Mouse (Mus musculus): Measurements from ENCODE around the gene H2-D1. TPM values are rescaled to one million over a fixed set of nuclear protein-coding genes. Genes with fewer than 3 reads are reported as not detected.
"Not testable (repeated sequence)": the region's sequence is repeated elsewhere in the genome, so short reads cannot be mapped to it uniquely, and the experiment has no call there.

H2-D1 gene
- polyA plus RNA-seq, 1 experiment from 2014 or later: 56.5 TPM

DNA sequence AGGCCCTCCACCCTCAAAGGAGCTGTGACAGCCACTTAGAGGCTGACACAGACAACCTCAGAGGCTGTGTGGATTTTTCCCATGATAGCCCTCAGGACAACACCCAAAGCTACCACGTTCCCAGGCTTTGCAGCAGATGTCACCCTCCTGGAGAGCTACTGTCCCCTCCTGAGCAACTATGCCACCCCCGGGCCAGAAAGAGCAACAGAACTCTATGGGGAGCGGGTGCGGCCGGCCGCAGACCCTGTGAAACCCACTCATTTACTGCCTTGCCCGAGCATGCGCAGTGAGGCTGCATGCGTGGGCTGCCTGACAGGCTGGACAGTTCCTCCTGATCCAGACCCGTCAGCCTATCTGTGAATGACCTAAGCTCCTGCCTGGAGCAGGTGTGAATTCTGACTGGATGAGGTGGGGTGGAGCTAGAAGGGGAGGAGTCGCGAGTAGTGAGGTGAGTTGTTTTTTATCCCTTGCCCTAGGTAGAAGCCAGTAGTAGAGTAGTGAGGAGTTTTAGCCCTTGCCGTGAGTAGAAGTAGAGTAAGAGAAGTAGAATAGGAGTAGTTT lies 13.9 kb downstream of the H2-D1 start:
- ATAC-seq (ENCODE audit: insufficient read depth, low FRiP score, low TSS enrichment) (no peak), DNase-seq (ENCODE audit: low spot score) (no peak)
- H3K4me1 ChIP-seq (ENCODE audit: control insufficient read depth, insufficient read depth, low read length): no peaks in the 10 kb centered on the region
- no peaks in the 10 kb centered on the region for H3K9me3 ChIP-seq (ENCODE audit: control insufficient read depth, low read length)
- no peak overlapping the region for H3K27ac ChIP-seq (ENCODE audit: low read depth, low read length)
- H3K4me3 ChIP-seq (ENCODE audit: low read depth, low read length): no peak overlapping the region
- no peaks in the 10 kb centered on the region for H3K36me3 ChIP-seq (ENCODE audit: control insufficient read depth, insufficient read depth, low read length)
- 0 out of 2 replicates have a peak, but pooled peaks cover 6% of the 10 kb centered on the region for H3K27me3 ChIP-seq (ENCODE audit: control insufficient read depth, insufficient read depth, low read length)
- WGBS: 21% methylated on average over 13 of the region's 13 CpGs
- no peak overlapping the region for H3K9ac ChIP-seq (ENCODE audit: low read length)
- H3K4me2 ChIP-seq (ENCODE audit: low read depth): no peak overlapping the region

DNA sequence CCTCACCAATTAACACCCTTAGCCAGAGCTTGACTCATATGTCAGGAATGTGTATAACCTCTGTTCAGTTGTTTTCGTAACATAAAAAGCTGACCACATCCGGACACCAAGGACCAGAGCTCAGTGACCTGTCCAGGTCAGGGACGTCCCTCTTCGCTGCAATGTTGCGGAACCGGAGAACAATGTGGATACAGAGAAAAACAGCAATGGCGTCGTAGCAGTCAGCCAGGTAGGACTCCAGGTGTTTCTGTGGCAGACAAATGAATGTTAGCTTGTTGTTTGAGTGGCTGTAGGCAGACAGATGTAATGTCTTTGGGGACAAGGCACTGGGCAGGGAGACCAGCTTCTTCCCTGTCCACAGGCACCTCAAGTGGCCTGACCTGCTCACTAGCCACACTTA lies 15.5 kb downstream of the H2-D1 start:
- H3K9ac ChIP-seq (ENCODE audit: low read length): no peak overlapping the region
- WGBS: 91% methylated on average over 8 of the region's 8 CpGs

DNA sequence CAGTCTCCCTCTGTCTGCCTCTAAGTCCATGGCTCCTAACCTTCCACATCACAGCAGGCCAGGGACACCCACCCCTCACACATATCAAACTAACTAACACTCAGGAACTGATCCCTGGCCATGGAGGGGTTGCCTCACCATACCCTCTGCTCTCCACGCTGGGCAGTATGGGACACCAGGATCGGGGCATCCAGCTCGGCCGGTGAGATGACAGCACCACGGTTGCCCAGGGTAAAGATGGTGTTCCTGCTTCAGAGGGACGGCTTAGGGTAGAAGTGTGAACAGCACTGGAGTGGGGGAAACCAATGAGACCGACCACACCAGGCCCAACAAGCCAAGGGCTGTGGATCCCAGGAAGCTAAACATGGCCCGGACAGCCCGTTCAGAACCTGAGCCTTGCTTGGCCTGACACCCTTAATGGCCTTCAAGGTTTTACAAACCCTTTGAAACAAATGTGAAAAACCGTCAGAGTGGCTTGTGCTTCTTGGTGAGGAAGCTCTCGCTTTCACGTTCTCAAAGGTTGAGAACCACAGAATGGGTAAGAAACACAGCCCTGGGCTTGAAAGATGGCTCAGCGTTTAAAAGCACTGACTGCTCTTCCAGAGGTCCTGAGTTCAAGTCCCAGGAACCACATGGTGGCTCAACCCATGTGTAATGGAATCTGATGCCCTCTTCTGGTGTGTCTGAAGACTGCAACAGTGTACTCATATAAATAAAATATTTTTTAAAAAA lies 16.6 kb downstream of the H2-D1 start:
- Histone ChIP-seq H3K9ac (ENCODE audit: low read length) (no peak overlapping the region), H3K4me3 (ENCODE audit: low read depth, low read length) (no peak overlapping the region), H3K9me3 (ENCODE audit: control insufficient read depth, low read length) (no peaks in the 10 kb centered on the region), H3K36me3 (ENCODE audit: control insufficient read depth, insufficient read depth, low read length) (no peaks in the 10 kb centered on the region), H3K4me2 (ENCODE audit: low read depth) (no peak overlapping the region), H3K27ac (ENCODE audit: low read depth, low read length) (no peak overlapping the region), H3K27me3 (ENCODE audit: control insufficient read depth, insufficient read depth, low read length) (0 out of 2 replicates have a peak, but pooled peaks cover 6% of the 10 kb centered on the region), H3K4me1 (ENCODE audit: control insufficient read depth, insufficient read depth, low read length) (no peaks in the 10 kb centered on the region)
- WGBS: 90% methylated on average over 13 of the region's 13 CpGs
- DNase-seq (ENCODE audit: low spot score): no peak
- no peak for ATAC-seq (ENCODE audit: insufficient read depth, low FRiP score, low TSS enrichment)

More for the DNA sequence above, 15.5 kb downstream of the H2-D1 start:
- Histone ChIP-seq H3K9me3 (ENCODE audit: control insufficient read depth, low read length) (no peaks in the 10 kb centered on the region), H3K27me3 (ENCODE audit: control insufficient read depth, insufficient read depth, low read length) (0 out of 2 replicates have a peak, but pooled peaks cover 6% of the 10 kb centered on the region), H3K4me3 (ENCODE audit: low read depth, low read length) (no peak overlapping the region), H3K27ac (ENCODE audit: low read depth, low read length) (no peak overlapping the region), H3K36me3 (ENCODE audit: control insufficient read depth, insufficient read depth, low read length) (no peaks in the 10 kb centered on the region), H3K4me1 (ENCODE audit: control insufficient read depth, insufficient read depth, low read length) (no peaks in the 10 kb centered on the region), H3K4me2 (ENCODE audit: low read depth) (no peak overlapping the region)
- DNase-seq (ENCODE audit: low spot score): no peak
- no peak for ATAC-seq (ENCODE audit: insufficient read depth, low FRiP score, low TSS enrichment)

DNA sequence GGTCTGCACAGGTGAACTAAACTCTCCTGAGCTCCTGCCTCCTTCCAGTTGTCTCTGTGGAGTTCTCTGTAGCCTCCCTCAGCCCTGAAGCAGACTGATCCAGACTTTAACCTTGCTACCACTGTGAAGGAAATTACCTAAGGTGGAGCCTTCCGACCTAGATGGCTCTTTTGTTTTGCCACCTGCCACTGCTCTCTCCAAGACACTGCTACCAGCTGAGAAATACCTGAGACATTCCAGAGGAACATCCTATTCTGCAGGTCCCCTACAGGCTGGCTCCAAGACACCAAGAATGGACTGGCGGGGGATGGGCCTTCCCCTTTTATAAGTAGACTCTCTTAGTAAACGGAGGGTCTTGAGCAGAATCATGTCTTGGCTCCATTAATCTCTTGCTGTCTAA lies 17.7 kb downstream of the H2-D1 start:
- Histone ChIP-seq H3K27me3 (ENCODE audit: control insufficient read depth, insufficient read depth, low read length) (0 out of 2 replicates have a peak, but pooled peaks cover 6% of the 10 kb centered on the region), H3K36me3 (ENCODE audit: control insufficient read depth, insufficient read depth, low read length) (no peaks in the 10 kb centered on the region), H3K9me3 (ENCODE audit: control insufficient read depth, low read length) (no peaks in the 10 kb centered on the region), H3K4me3 (ENCODE audit: low read depth, low read length) (no peak overlapping the region), H3K4me2 (ENCODE audit: low read depth) (no peak overlapping the region), H3K9ac (ENCODE audit: low read length) (no peak overlapping the region), H3K27ac (ENCODE audit: low read depth, low read length) (no peak overlapping the region), H3K4me1 (ENCODE audit: control insufficient read depth, insufficient read depth, low read length) (no peaks in the 10 kb centered on the region)
- no peak for DNase-seq (ENCODE audit: low spot score)
- ATAC-seq (ENCODE audit: insufficient read depth, low FRiP score, low TSS enrichment): no peak
- 78% methylated on average over 3 of the region's 3 CpGs for WGBS

DNA sequence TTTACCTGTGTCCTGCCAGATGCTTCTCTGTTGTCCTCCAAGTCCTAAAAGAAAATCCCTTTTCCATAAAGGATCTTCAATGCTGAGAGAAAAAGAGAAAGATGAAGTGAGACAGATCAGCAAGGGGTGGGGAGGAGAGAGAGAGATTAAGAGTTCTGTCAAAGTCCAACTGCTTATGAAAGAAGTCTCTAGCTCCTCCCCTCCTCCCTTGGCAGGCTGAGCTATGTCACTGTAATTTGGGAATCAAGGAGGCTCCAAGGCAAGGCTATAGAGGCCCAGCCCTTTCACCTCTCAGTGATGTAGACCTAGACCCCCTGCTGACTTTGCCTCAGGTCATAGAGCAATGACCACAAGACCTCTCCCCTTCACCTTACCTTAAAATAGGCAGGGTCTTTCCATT lies 22.9 kb downstream of the H2-D1 start:
- H3K27me3 ChIP-seq (ENCODE audit: control insufficient read depth, insufficient read depth, low read length): no peaks in the 10 kb centered on the region
- H3K4me2 ChIP-seq (ENCODE audit: low read depth): no peak overlapping the region
- H3K36me3 ChIP-seq (ENCODE audit: control insufficient read depth, insufficient read depth, low read length): no peaks in the 10 kb centered on the region
- no peak overlapping the region for H3K4me3 ChIP-seq (ENCODE audit: low read depth, low read length)
- ATAC-seq (ENCODE audit: insufficient read depth, low FRiP score, low TSS enrichment): no peak
- DNase-seq (ENCODE audit: low spot score): no peak
- H3K4me1 ChIP-seq (ENCODE audit: control insufficient read depth, insufficient read depth, low read length): no peaks in the 10 kb centered on the region
- no peak overlapping the region for H3K27ac ChIP-seq (ENCODE audit: low read depth, low read length)
- no peak overlapping the region for H3K9ac ChIP-seq (ENCODE audit: low read length)
- H3K9me3 ChIP-seq (ENCODE audit: control insufficient read depth, low read length): no peaks in the 10 kb centered on the region

DNA sequence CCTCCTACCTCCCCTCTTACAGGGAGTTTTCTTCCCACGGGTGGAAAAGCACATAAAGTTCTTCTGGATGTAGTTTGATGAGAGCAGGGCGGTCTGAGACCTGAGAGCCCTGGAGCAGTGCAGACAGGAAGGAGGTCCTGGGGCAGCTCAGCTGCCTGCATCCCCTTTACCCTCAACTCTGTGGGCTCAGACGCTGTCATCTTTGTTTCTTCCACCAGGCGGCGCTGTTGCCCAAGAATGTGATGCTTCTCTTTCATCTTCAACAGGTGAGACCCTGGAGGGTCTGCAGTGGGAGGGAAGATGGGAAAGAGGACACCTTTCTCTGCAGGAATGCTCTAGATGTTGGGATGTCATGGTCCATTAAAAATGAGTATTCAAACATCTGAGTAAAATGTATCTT lies 33.3 kb downstream of the H2-D1 start:
- H3K4me2 ChIP-seq (ENCODE audit: low read depth); H3K36me3 ChIP-seq (ENCODE audit: control insufficient read depth, insufficient read depth, low read length); H3K4me1 ChIP-seq (ENCODE audit: control insufficient read depth, insufficient read depth, low read length); ATAC-seq (ENCODE audit: insufficient read depth, low FRiP score, low TSS enrichment); H3K4me3 ChIP-seq (ENCODE audit: low read depth, low read length); H3K27ac ChIP-seq (ENCODE audit: low read depth, low read length); H3K27me3 ChIP-seq (ENCODE audit: control insufficient read depth, insufficient read depth, low read length); H3K9ac ChIP-seq (ENCODE audit: low read length); H3K9me3 ChIP-seq (ENCODE audit: control insufficient read depth, low read length): not testable (repeated sequence)
- 5% methylated on average over 5 of the region's 5 CpGs for WGBS
- DNase-seq (ENCODE audit: low spot score): peak; percentile 38

DNA sequence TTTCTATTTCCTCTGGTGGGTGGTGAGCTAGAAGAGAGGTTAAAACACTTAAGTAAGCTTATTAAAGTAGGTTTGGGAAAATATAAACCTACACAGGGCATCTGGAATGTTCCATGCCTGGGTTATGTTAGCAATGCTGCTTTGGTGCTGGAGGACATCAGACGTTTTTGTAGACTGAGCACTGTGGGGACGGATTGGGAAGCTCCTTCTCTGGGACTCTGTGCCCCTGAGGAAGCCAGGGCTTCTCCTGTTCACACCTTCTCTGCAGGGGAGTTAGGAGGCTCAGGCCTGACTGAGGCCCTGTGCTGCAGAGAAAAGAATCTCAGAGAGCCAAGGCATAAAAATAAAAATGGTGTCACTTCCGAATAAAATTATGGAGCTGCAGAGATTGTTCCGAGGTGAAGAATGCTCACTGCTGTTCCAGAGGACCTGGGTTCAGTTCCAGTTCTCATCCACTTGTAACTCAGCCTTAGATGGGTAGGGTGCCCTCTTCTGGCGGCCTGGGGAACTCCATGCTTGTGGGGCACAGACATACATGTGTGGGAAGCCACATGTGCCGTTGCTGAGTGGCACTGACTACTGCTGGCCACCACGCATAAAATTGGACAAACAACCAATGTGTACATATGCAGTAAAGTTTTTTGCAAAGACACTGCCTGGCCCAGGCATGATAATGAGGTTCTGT lies 37.9 kb downstream of the H2-D1 start:
- H3K9me3 ChIP-seq (ENCODE audit: control insufficient read depth, low read length); DNase-seq (ENCODE audit: low spot score); H3K4me3 ChIP-seq (ENCODE audit: low read depth, low read length); ATAC-seq (ENCODE audit: insufficient read depth, low FRiP score, low TSS enrichment); H3K27ac ChIP-seq (ENCODE audit: low read depth, low read length); H3K27me3 ChIP-seq (ENCODE audit: control insufficient read depth, insufficient read depth, low read length); H3K36me3 ChIP-seq (ENCODE audit: control insufficient read depth, insufficient read depth, low read length); H3K4me1 ChIP-seq (ENCODE audit: control insufficient read depth, insufficient read depth, low read length); H3K9ac ChIP-seq (ENCODE audit: low read length); H3K4me2 ChIP-seq (ENCODE audit: low read depth): not testable (repeated sequence)
- WGBS: 88% methylated on average over 7 of the region's 7 CpGs

DNA sequence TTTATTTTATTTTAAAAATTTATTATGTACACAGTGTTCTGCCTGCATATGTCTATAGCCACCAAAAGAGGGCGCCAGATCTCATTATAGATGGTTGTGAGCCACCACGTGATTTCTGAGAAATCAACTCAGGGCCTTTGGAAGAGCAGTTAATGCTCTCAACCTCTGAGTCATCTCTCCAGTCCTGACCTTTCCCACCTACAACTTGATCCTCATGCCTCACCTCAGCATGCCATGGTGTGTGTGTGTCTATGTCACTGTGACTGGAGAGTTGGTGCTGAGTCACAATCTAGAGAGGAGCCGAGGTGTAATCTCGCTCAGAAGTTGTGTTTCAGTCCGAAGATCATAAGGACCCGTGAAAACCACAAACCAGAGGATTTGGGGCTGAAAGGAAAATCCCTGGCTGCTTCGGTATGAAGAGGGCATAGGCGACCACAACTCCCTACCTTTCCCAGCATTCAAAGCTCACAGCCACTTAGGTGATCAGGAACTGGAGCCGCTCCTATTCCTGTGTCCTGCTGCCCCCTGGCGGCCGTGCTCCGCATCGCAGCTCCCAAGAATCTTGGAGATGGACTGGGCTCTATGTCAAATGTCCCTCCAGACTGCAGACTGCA lies 39.2 kb downstream of the H2-D1 start:
- WGBS: 26% methylated on average over 13 of the region's 13 CpGs
- DNase-seq (ENCODE audit: low spot score) (peak; percentile 85), ATAC-seq (ENCODE audit: insufficient read depth, low FRiP score, low TSS enrichment) (no peak)
- Histone ChIP-seq H3K36me3 (ENCODE audit: control insufficient read depth, insufficient read depth, low read length) (no peaks in the 10 kb centered on the region), H3K9me3 (ENCODE audit: control insufficient read depth, low read length) (no peaks in the 10 kb centered on the region), H3K9ac (ENCODE audit: low read length) (no peak overlapping the region), H3K4me2 (ENCODE audit: low read depth) (no peak overlapping the region), H3K27me3 (ENCODE audit: control insufficient read depth, insufficient read depth, low read length) (no peaks in the 10 kb centered on the region), H3K4me1 (ENCODE audit: control insufficient read depth, insufficient read depth, low read length) (no peaks in the 10 kb centered on the region), H3K27ac (ENCODE audit: low read depth, low read length) (no peak overlapping the region), H3K4me3 (ENCODE audit: low read depth, low read length) (no peak overlapping the region)
